Mouse (Mus musculus): ENCODE measurements around the gene Rimbp2.

DNA sequence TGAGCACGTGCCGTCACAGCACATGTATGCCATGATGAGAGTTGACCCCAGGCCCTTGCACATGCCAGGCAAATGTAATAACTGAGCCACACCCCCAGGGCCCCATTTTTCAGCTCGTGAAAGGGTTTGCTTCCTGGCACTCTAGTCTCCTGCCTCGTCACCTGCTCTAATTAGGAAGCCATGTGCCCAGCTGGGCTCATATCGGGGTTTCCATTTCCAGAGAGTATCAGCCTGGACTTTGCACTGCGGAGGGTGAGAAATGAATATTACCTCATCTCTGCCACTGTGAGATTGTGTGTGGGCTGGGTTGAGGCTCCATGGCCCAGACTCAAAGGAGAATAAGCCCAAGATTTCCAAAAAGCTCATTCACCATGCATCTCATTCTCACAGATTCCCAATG lies 138.2 kb downstream of the Rimbp2 start:
- TF ChIP-seq MAX (IDR thresholded peaks at IDR 0.05; ENCODE audit: low read length): no peak
- TF ChIP-seq CTCF (IDR thresholded peaks at IDR 0.05 in 2 of 3, conservative IDR thresholded peaks at IDR 0.05 in 1 of 3; ENCODE audit: control insufficient read depth in 1 of 3, insufficient read depth in 1 of 3, low read depth in 2 of 3, low read length in 3 of 3, poor library complexity in 1 of 3, severe bottlenecking in 1 of 3): no peak
- TF ChIP-seq POLR2AphosphoS2 (IDR thresholded peaks at IDR 0.05; ENCODE audit: low read length): no peak
- no peak for TF ChIP-seq SIN3A (IDR thresholded peaks at IDR 0.05; ENCODE audit: low read length)
- no peak for TF ChIP-seq ZNF384 (IDR thresholded peaks at IDR 0.05; ENCODE audit: low read depth, low read length)
- no peak for TF ChIP-seq BHLHE40 (IDR thresholded peaks at IDR 0.05; ENCODE audit: borderline replicate concordance, low read depth, low read length)

Data from MEL (cell line).